Mouse (Mus musculus): ENCODE results near the gene Aebp2.

The Aebp2 gene

GRCm38 (mm10) chr6:140696192-140696879 is 73.9 kb downstream of the Aebp2 start:
- in situ Hi-C loops (cut with MboI, MseI): no loop called here

DNA sequence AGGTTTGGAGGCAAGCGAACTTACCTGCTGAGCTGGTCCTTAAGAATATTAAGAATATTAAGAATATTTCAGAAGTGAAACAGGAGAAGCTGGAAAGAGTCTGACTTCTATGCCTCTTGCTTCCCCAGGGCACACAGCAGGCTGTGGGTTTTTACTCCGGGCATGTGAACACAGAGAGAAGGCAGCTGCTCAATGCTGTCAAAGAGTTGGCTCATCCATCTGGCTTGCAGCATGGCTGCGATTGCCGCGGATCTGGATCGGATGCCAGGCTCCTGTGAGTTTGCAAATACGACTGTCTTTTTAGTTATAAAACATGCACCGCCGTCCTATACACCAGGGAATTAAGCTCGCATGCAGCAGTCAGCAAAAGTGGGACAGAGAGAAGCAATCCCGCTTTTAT is 75.5 kb downstream of the Aebp2 start:
- in situ Hi-C loops (cut with MboI, MseI): no loop called here

- in situ Hi-C loops (cut with MboI, MseI): no loop called here
These were observed 76.1 kb downstream of the Aebp2 start for GRCm38 (mm10) chr6:140698596-140698995.

DNA sequence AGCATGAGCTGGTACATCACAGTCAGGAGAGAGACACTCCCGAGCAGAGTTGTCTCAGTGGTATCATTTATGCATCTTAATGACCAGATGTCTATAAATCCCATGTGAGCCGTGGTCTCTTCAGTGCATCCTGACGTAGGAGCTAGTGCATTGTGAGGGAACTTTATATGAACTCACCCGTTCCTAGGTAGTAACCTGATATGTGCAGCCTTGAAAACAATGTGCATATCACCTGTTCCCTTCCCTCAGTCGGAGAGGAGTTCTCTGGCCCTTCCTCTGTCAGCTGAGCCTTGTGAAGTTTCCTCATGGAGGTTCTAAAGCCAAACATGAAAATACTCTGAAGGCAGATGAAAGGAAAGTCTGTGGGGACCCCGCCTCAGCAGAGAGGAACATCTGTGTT is 78.8 kb downstream of the Aebp2 start:
- in situ Hi-C loops (cut with MboI, MseI): loop anchor here (10.0 kb wide), 1 partner anchor 236 kb away; no protein-coding TSS in a partner anchor

- in situ Hi-C loops (cut with MboI, MseI): loop anchor here (10.0 kb wide), 1 partner anchor 240 kb away; no protein-coding TSS in a partner anchor
These were observed 82.7 kb downstream of the Aebp2 start for GRCm38 (mm10) chr6:140705132-140705531.

DNA sequence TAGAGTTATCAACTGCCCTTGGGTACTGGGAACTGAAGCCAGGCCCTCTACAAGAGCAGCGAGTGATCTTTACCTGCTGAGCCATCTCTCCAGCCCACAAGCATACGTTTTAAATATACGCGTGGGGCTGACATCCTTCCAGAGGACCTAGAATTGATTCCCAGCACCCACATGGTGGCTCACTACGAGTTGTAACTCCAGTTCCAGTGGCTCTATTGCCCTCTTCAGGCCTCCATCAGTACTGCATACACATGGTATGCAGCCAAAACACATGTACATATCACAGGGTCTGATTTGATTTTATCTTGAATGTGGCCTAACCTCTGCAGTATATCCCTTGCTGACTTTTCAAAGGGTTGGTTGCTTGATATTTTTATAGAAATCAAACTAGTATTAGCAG is 83.6 kb downstream of the Aebp2 start:
- in situ Hi-C loops (cut with MboI, MseI): loop anchor here (10.0 kb wide), 1 partner anchor 241 kb away; no protein-coding TSS in a partner anchor

GRCm38 (mm10) chr6:140708059-140708458 is 85.6 kb downstream of the Aebp2 start:
- in situ Hi-C loops (cut with MboI, MseI): loop anchor here (10.0 kb wide), 1 partner anchor 243 kb away; no protein-coding TSS in a partner anchor

DNA sequence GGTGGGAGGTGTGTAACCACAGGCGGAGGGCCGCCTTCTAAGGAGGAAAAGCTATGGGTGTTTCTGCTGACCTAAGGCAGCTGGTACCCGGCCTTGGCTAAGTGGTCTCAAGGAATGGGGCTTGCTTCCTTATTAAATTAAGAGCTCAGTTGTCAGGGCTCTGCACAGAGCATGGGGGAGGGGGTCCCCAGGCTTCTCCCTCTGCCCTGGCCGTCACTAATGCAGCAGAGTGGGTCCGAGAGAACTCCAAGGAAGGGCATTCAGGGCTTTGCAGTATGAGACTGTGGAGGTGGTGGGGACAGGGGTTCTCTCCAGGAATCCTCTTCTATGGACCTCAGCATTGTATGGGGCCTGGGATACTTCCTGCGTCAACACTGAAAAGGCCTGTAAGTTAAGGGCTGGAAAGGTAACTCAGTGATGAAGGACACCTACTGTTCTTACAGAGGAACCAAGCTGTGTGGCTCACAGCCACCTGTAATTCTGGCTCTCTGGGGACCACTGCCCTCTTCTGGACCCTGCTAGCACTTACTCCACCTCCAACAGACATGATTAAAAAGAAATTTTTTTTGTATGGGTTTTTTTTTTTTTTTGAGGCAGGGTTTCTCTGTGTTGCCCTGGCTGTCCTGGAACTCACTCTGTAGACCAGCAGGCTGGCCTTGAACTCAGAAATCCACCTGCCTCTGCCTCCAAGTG is 87.1 kb downstream of the Aebp2 start:
- in situ Hi-C loops (cut with MboI, MseI): loop anchor here (5.0 to 10.0 kb wide), 2 partner anchors 87 to 245 kb away; partner anchors contain the start of gene Aebp2

- in situ Hi-C loops (cut with MboI, MseI): loop anchor here (5.0 kb wide), 1 partner anchor 90 kb away; the partner anchor contains the start of gene Aebp2
These were observed 90.3 kb downstream of the Aebp2 start for GRCm38 (mm10) chr6:140712754-140713153.

DNA sequence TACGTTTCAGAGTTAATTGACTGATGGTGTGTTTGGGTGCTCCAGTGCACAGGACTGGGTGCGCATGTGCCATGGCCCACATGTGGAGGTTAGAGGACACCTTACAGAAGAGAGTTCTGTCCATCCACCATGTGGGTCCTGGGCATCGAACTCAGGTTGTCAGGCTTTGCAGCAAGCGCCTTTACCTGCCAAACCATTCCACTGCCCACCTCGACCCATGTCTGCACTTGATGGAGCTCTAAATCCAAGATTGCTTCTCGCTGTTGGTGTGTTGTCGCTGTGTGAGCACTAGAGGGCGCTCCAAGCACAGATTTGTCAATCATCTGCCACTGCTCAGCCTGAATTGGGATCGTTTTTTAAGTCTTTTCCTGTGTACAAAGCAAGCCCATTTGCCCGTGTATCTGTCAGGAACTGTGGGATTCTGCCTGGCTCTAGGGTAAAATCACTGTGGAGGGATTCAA is 92.5 kb downstream of the Aebp2 start:
- in situ Hi-C loops (cut with MboI, MseI): loop anchor here (5.0 kb wide), 1 partner anchor 93 kb away; the partner anchor contains the start of gene Aebp2

GRCm38 (mm10) chr6:140722058-140722457 is 99.6 kb downstream of the Aebp2 start:
- in situ Hi-C loops (cut with MboI, MseI): no loop called here
